Mouse (Mus musculus) limb, embryonic 10.5 days (tissue): ENCODE results near the gene Krt7. TPM values are rescaled to one million over a fixed set of nuclear protein-coding genes. Genes with fewer than 3 reads are reported as not detected.

Source experiments
- DNase-seq: peaks from one replicate; pipeline ENCODE4 v3.0.0-alpha.2; 2017; ENCODE audit warnings: low spot score
- H3K27ac ChIP-seq: fragments of 300-500 bp; sonication (generic); 2 replicates; pipeline ENCODE4 v1.5.1; 2016; ENCODE audit warnings: mild to moderate bottlenecking
- H3K27me3 ChIP-seq: fragments of 300-500 bp; sonication (generic); 2 replicates; pipeline ENCODE4 v1.6.1; 2016; ENCODE audit warnings: low read depth, mild to moderate bottlenecking; ENCODE audit not compliant: poor library complexity, severe bottlenecking
- H3K36me3 ChIP-seq: fragments of 300-500 bp; sonication (generic); 2 replicates; pipeline ENCODE4 v1.6.1; 2016; ENCODE audit warnings: mild to moderate bottlenecking, moderate library complexity
- H3K4me1 ChIP-seq: fragments of 300-500 bp; sonication (generic); 2 replicates; pipeline ENCODE4 v1.6.1; 2016
- H3K4me3 ChIP-seq: fragments of 300-500 bp; sonication (generic); 2 replicates; pipeline ENCODE4 v1.5.1; 2016; ENCODE audit warnings: mild to moderate bottlenecking, moderate library complexity
- H3K9me3 ChIP-seq: fragments of 300-500 bp; sonication (generic); replicated peaks from 2 replicates; pipeline ENCODE4 v1.6.1; 2016; ENCODE audit warnings: mild to moderate bottlenecking
- WGBS: fragments of 180-500 bp; shearing (Covaris S2); methylation state at CpG from one replicate; pipeline ENCODE4 v1.1.7; 2016; 5-methylcytosine and 5-hydroxymethylcytosine counted together
- polyA plus RNA-seq: library from polyadenylated mRNA; unstranded; fragments of >200 nt; fragmentation: Nextera tagmentation; extraction: Ambion mirVana; gene quantifications from 2 replicates; pipeline ENCODE4 v1.2.1, GENCODE M21; 2016

The Krt7 gene
- polyA plus RNA-seq, 1 experiment from 2014 or later, result 14.2 TPM

GRCm38 (mm10) chr15:101385064-101385463, 25.8 kb upstream of the Krt7 start:
- no peak overlapping the region for H3K27ac ChIP-seq
- H3K4me1 ChIP-seq, result peaks cover 28% of the 10 kb centered on the region
- no peaks in the 10 kb centered on the region for H3K36me3 ChIP-seq
- H3K4me3 ChIP-seq, result no peak overlapping the region
- no peaks in the 10 kb centered on the region for H3K9me3 ChIP-seq
- peaks cover 4% of the 10 kb centered on the region; the same call in 1 of the 2 replicates for H3K27me3 ChIP-seq
- no peak for DNase-seq
- 90% methylated on average over 6 of the region's 6 CpGs for WGBS

- H3K4me1 ChIP-seq, result peaks cover 28% of the 10 kb centered on the region
- H3K4me3 ChIP-seq, result no peak overlapping the region
- DNase-seq, result no peak
- H3K36me3 ChIP-seq, result no peaks in the 10 kb centered on the region
- peaks cover 4% of the 10 kb centered on the region; the same call in 1 of the 2 replicates for H3K27me3 ChIP-seq
- 71% methylated on average over 3 of the region's 3 CpGs for WGBS
- H3K27ac ChIP-seq, result no peak overlapping the region
- no peaks in the 10 kb centered on the region for H3K9me3 ChIP-seq
These were observed 23.7 kb upstream of the Krt7 start for GRCm38 (mm10) chr15:101387176-101387575.

- H3K27me3 ChIP-seq, result 0 out of 2 replicates have a peak, but pooled peaks cover under 1% of the 10 kb centered on the region
- no peaks in the 10 kb centered on the region for H3K9me3 ChIP-seq
- H3K4me3 ChIP-seq, result no peak overlapping the region
- H3K36me3 ChIP-seq, result no peaks in the 10 kb centered on the region
- H3K27ac ChIP-seq, result no peak overlapping the region
- DNase-seq, result no peak
- H3K4me1 ChIP-seq, result peaks cover 24% of the 10 kb centered on the region
- 50% methylated on average over 5 of the region's 5 CpGs for WGBS
These were observed 22.8 kb upstream of the Krt7 start for GRCm38 (mm10) chr15:101388034-101388541.

GRCm38 (mm10) chr15:101390203-101390602, 20.6 kb upstream of the Krt7 start:
- no peak for DNase-seq
- no peaks in the 10 kb centered on the region for H3K36me3 ChIP-seq
- WGBS, result 87% methylated on average over 5 of the region's 5 CpGs
- peaks cover 5% of the 10 kb centered on the region; the same call in 1 of the 2 replicates for H3K27me3 ChIP-seq
- no peak overlapping the region for H3K27ac ChIP-seq
- no peak overlapping the region for H3K4me3 ChIP-seq
- no peaks in the 10 kb centered on the region for H3K9me3 ChIP-seq
- H3K4me1 ChIP-seq, result peaks cover 15% of the 10 kb centered on the region

GRCm38 (mm10) chr15:101392251-101392650, 18.6 kb upstream of the Krt7 start:
- H3K36me3 ChIP-seq, result no peaks in the 10 kb centered on the region
- no peak overlapping the region for H3K27ac ChIP-seq
- no peak overlapping the region for H3K4me3 ChIP-seq
- no peak for DNase-seq
- no peaks in the 10 kb centered on the region for H3K9me3 ChIP-seq
- H3K4me1 ChIP-seq, result peaks cover 29% of the 10 kb centered on the region
- peaks cover 5% of the 10 kb centered on the region; the same call in 1 of the 2 replicates for H3K27me3 ChIP-seq
- 86% methylated on average over 5 of the region's 5 CpGs for WGBS

GRCm38 (mm10) chr15:101394908-101395307, 15.9 kb upstream of the Krt7 start:
- no peak for DNase-seq
- peaks cover 15% of the 10 kb centered on the region for H3K4me1 ChIP-seq
- no peak overlapping the region for H3K27ac ChIP-seq
- H3K4me3 ChIP-seq, result no peak overlapping the region
- 60% methylated on average over 7 of the region's 7 CpGs for whole genome bisulfite sequencing
- no peaks in the 10 kb centered on the region for H3K9me3 ChIP-seq
- peaks cover 5% of the 10 kb centered on the region; the same call in 1 of the 2 replicates for H3K27me3 ChIP-seq
- H3K36me3 ChIP-seq, result no peaks in the 10 kb centered on the region

GRCm38 (mm10) chr15:101396466-101396865, 14.4 kb upstream of the Krt7 start:
- Histone ChIP-seq H3K36me3 (no peaks in the 10 kb centered on the region), H3K27me3 (peaks cover 5% of the 10 kb centered on the region; the same call in 1 of the 2 replicates), H3K4me1 (peaks cover 15% of the 10 kb centered on the region), H3K4me3 (no peak overlapping the region), H3K27ac (peak overlapping the region; percentile 64), H3K9me3 (no peaks in the 10 kb centered on the region)
- DNase-seq, result no peak
- WGBS, result 27% methylated on average over 7 of the region's 7 CpGs

GRCm38 (mm10) chr15:101396921-101397320, 13.9 kb upstream of the Krt7 start:
- Histone ChIP-seq H3K27me3 (peaks cover 5% of the 10 kb centered on the region; the same call in 1 of the 2 replicates), H3K9me3 (no peaks in the 10 kb centered on the region), H3K36me3 (no peaks in the 10 kb centered on the region), H3K4me1 (peaks cover 15% of the 10 kb centered on the region), H3K27ac (peak overlapping the region; percentile 64), H3K4me3 (no peak overlapping the region)
- WGBS, result 84% methylated on average over 3 of the region's 3 CpGs
- peak; percentile 49 for DNase-seq

GRCm38 (mm10) chr15:101397683-101398082, 13.2 kb upstream of the Krt7 start:
- no peaks in the 10 kb centered on the region for H3K9me3 ChIP-seq
- H3K27ac ChIP-seq, result no peak overlapping the region
- no peaks in the 10 kb centered on the region for H3K36me3 ChIP-seq
- peaks cover 5% of the 10 kb centered on the region; the same call in 1 of the 2 replicates for H3K27me3 ChIP-seq
- H3K4me1 ChIP-seq, result peaks cover 15% of the 10 kb centered on the region
- WGBS, result 81% methylated on average over 2 of the region's 2 CpGs
- DNase-seq, result no peak
- H3K4me3 ChIP-seq, result no peak overlapping the region

- Histone ChIP-seq H3K36me3 (no peaks in the 10 kb centered on the region), H3K4me1 (peaks cover 15% of the 10 kb centered on the region), H3K4me3 (no peak overlapping the region), H3K27me3 (peaks cover 5% of the 10 kb centered on the region; the same call in 1 of the 2 replicates), H3K27ac (no peak overlapping the region), H3K9me3 (no peaks in the 10 kb centered on the region)
- 88% methylated on average over 8 of the region's 8 CpGs for WGBS
- DNase-seq, result no peak
These were observed 12.6 kb upstream of the Krt7 start for GRCm38 (mm10) chr15:101398269-101398668.

GRCm38 (mm10) chr15:101412188-101412587, 1.3 kb downstream of the Krt7 start:
- no peaks in the 10 kb centered on the region for H3K9me3 ChIP-seq
- peak overlapping the region; percentile 54 for H3K27ac ChIP-seq
- 25% methylated on average over 31 of the region's 31 CpGs for WGBS
- H3K36me3 ChIP-seq, result no peaks in the 10 kb centered on the region
- H3K27me3 ChIP-seq, result peaks cover 54% of the 10 kb centered on the region
- peak overlapping the region; percentile 7; the same call in 1 of the 2 replicates for H3K4me3 ChIP-seq
- no peak for DNase-seq
- peaks cover 45% of the 10 kb centered on the region for H3K4me1 ChIP-seq

GRCm38 (mm10) chr15:101413916-101414635, 3.2 kb downstream of the Krt7 start:
- H3K36me3 ChIP-seq, result no peaks in the 10 kb centered on the region
- H3K27me3 ChIP-seq, result peaks cover 54% of the 10 kb centered on the region
- no peak for DNase-seq
- H3K4me1 ChIP-seq, result peaks cover 45% of the 10 kb centered on the region
- H3K4me3 ChIP-seq, result no peak overlapping the region
- no peak overlapping the region for H3K27ac ChIP-seq
- no peaks in the 10 kb centered on the region for H3K9me3 ChIP-seq
- 48% methylated on average over 7 of the region's 7 CpGs for WGBS

- 0 out of 2 replicates have a peak overlapping the region, but pooled peaks have one; percentile 4 for H3K27ac ChIP-seq
- H3K36me3 ChIP-seq, result no peaks in the 10 kb centered on the region
- 36% methylated on average over 11 of the region's 11 CpGs for WGBS
- H3K27me3 ChIP-seq, result peaks cover 54% of the 10 kb centered on the region
- H3K4me3 ChIP-seq, result no peak overlapping the region
- H3K9me3 ChIP-seq, result no peaks in the 10 kb centered on the region
- H3K4me1 ChIP-seq, result peaks cover 45% of the 10 kb centered on the region
- no peak for DNase-seq
These were observed 4.1 kb downstream of the Krt7 start for GRCm38 (mm10) chr15:101414807-101415565.
